In genomic region chr4:141762102-141762598, GRCm38 (mm10) we compare ENCODE assay signal across 27 mouse cellular contexts. TPM values are rescaled to one million over a fixed set of nuclear protein-coding genes. Genes with fewer than 3 reads are reported as not detected.
DNase-seq lines count a peak whose midpoint lies in the region; ATAC-seq and TF ChIP-seq lines count a peak whose summit lies in the region.
"Had no signal": no experiment of that assay in that cellular context is flagged by ENCODE, and none has a peak within 500 bp of the region (broad histone marks: within the 10 kb centered on the region; RNA-seq: fewer than 3 reads in every experiment).

No protein-coding gene starts in this region.

- 85% methylated on average over 13 of the region's 13 CpGs for WGBS in liver, embryonic 12.5 days (ENCODE audit: insufficient replicate concordance)
- 89% methylated on average over 13 of the region's 13 CpGs for WGBS in liver, postnatal 0 days (ENCODE audit: insufficient replicate concordance)

- H3K36me3 ChIP-seq in liver, embryonic 12.5 days, result peaks cover 81% of the 10 kb centered on the region
- H3K36me3 ChIP-seq in liver, postnatal 0 days (replicated peaks; ENCODE audit: insufficient read depth, low read length), result peaks cover 52% of the 10 kb centered on the region

- no peak overlapping the region for H3K9ac ChIP-seq in liver, embryonic 12.5 days
- no peak overlapping the region for H3K9ac ChIP-seq in liver, postnatal 0 days (replicated peaks)
- H3K9ac ChIP-seq: embryonic facial prominence, embryonic 13.5 days; forebrain, embryonic 12.5 days; forebrain, embryonic 15.5 days; hindbrain, embryonic 13.5 days had no signal

- H3K27me3 ChIP-seq in liver, embryonic 12.5 days (replicated peaks), result no peaks in the 10 kb centered on the region
- H3K27me3 ChIP-seq in liver, postnatal 0 days (ENCODE audit: insufficient read depth, low read length), result no peaks in the 10 kb centered on the region
- H3K27me3 ChIP-seq: embryonic facial prominence, embryonic 13.5 days; forebrain, embryonic 12.5 days; forebrain, embryonic 15.5 days; hindbrain, embryonic 13.5 days had no signal

- no peak for ATAC-seq in liver, embryonic 12.5 days
- no peak for ATAC-seq in liver, postnatal 0 days
- ATAC-seq: CD4-positive, CD25-positive, alpha-beta regulatory T cell, adult 4 months; forebrain, embryonic 15.5 days; hindbrain, embryonic 16.5 days had no signal

- H3K4me2 ChIP-seq in liver, embryonic 12.5 days, result no peak overlapping the region
- H3K4me2 ChIP-seq in liver, postnatal 0 days (ENCODE audit: low read depth, low read length), result no peak overlapping the region
- H3K4me2 ChIP-seq: embryonic facial prominence, embryonic 13.5 days; forebrain, embryonic 12.5 days; forebrain, embryonic 15.5 days; heart, embryonic 11.5 days; hindbrain, embryonic 13.5 days had no signal

- TF ChIP-seq EP300 in liver, postnatal 0 days (IDR thresholded peaks at IDR 0.05; ENCODE audit: low read depth), result no peak

- TF ChIP-seq CTCF in liver, postnatal 0 days (IDR thresholded peaks at IDR 0.05; ENCODE audit: low read depth), result no peak

- no peak overlapping the region for H3K4me3 ChIP-seq in liver, embryonic 12.5 days
- no peak overlapping the region for H3K4me3 ChIP-seq in liver, postnatal 0 days (ENCODE audit: low read depth, low read length)
- H3K4me3 ChIP-seq: embryonic facial prominence, embryonic 10.5 days; embryonic facial prominence, embryonic 13.5 days; erythroblast, embryonic 14.5 days; forebrain, embryonic 12.5 days; forebrain, embryonic 15.5 days; hindbrain, embryonic 10.5 days; hindbrain, embryonic 13.5 days had no signal

- peak overlapping the region; percentile 28; the same call in 1 of the 2 replicates for H3K27ac ChIP-seq in liver, embryonic 12.5 days
- peak overlapping the region; percentile 6; the same call in 1 of the 2 replicates for H3K27ac ChIP-seq in liver, postnatal 0 days (ENCODE audit: low read depth)
- H3K27ac ChIP-seq: embryonic facial prominence, embryonic 10.5 days; embryonic facial prominence, embryonic 13.5 days; forebrain, embryonic 12.5 days; forebrain, embryonic 15.5 days; hindbrain, embryonic 10.5 days; hindbrain, embryonic 13.5 days had no signal

- intact Hi-C loops in heart, postnatal 10 days (cut with DNase I), result no loop called here

- peak; percentile 90 for DNase-seq in heart, adult 11 months
- DNase-seq in heart, postnatal 10 days, result no peak
- no peak for DNase-seq in liver
- DNase-seq in liver, postnatal 0 days, result no peak
- no peak for DNase-seq in thymus, postnatal 4 days
- DNase-seq: adrenal gland, postnatal 10 days; cerebellum, adult 11-12 months; cerebellum, adult 8-10 months; cerebellum, postnatal 10 days; cerebellum, postnatal 36 days; embryo, embryonic 11 days; gastrocnemius, postnatal 36 days; heart, postnatal 36 days had no signal

- H3K9me3 ChIP-seq in liver, embryonic 12.5 days (replicated peaks), result no peaks in the 10 kb centered on the region
- H3K9me3 ChIP-seq in liver, postnatal 0 days (ENCODE audit: low read length), result no peaks in the 10 kb centered on the region
- H3K9me3 ChIP-seq: embryonic facial prominence, embryonic 10.5 days; embryonic facial prominence, embryonic 13.5 days; forebrain, embryonic 12.5 days; forebrain, embryonic 15.5 days; hindbrain, embryonic 10.5 days; hindbrain, embryonic 13.5 days had no signal

- H3K4me1 ChIP-seq in liver, embryonic 12.5 days, result peaks cover 51% of the 10 kb centered on the region
- peaks cover 21% of the 10 kb centered on the region for H3K4me1 ChIP-seq in liver, postnatal 0 days (ENCODE audit: insufficient read depth)
- H3K4me1 ChIP-seq: embryonic facial prominence, embryonic 10.5 days; forebrain, embryonic 12.5 days; hindbrain, embryonic 10.5 days had no signal

RNA-seq across cellular contexts. Expression of gene Agmat, which starts 15.7 kb away (rescaled TPM):
- under 1 TPM; 0.48 to 0.79 TPM for total RNA-seq in heart, postnatal 10 days (2021)
- polyA plus RNA-seq in liver, embryonic 12.5 days (2016; fragmentation: Nextera tagmentation; extraction: Ambion mirVana), result 16.0 and 16.3 TPM in 2 replicates
- polyA plus RNA-seq in liver, postnatal 0 days (2015; fragmentation: Nextera tagmentation; extraction: Ambion mirVana), result 101 and 105 TPM in 2 replicates
- total RNA-seq: gastrocnemius, adult 8-10 months; granulocyte monocyte progenitor cell, adult 5-6 weeks had no signal
- polyA plus RNA-seq: C2C12; CD4-positive, CD25-positive, alpha-beta regulatory T cell, adult 4 months; embryonic facial prominence, embryonic 10.5 days; embryonic facial prominence, embryonic 13.5 days; forebrain, embryonic 12.5 days; forebrain, embryonic 15.5 days; hindbrain, embryonic 10.5 days; hindbrain, embryonic 13.5 days had no signal

RNA-seq across cellular contexts. Expression of gene Dnajc16, which starts 28.6 kb away (rescaled TPM):
- total RNA-seq in heart, postnatal 10 days (2021), result 10 to 100 TPM; 17.6 to 18.0 TPM
- 3.1 and 3.2 TPM in 2 replicates for polyA plus RNA-seq in liver, embryonic 12.5 days (2016; fragmentation: Nextera tagmentation; extraction: Ambion mirVana)
- polyA plus RNA-seq in liver, postnatal 0 days (2015; fragmentation: Nextera tagmentation; extraction: Ambion mirVana), result 2.7 TPM in 2 replicates

RNA-seq across cellular contexts. Expression of gene Casp9, which starts 31.3 kb away (rescaled TPM):
- 10 to 100 TPM; 10.5 to 12.4 TPM for total RNA-seq in heart, postnatal 10 days (2021)
- 13.5 and 14.5 TPM in 2 replicates for polyA plus RNA-seq in liver, embryonic 12.5 days (2016; fragmentation: Nextera tagmentation; extraction: Ambion mirVana)
- polyA plus RNA-seq in liver, postnatal 0 days (2015; fragmentation: Nextera tagmentation; extraction: Ambion mirVana), result 6.3 and 7.4 TPM in 2 replicates

RNA-seq across cellular contexts. Expression of gene Ddi2, which starts 38.9 kb away (rescaled TPM):
- 10 to 100 TPM; 38.5 to 41.1 TPM for total RNA-seq in heart, postnatal 10 days (2021)
- 28.0 and 28.6 TPM in 2 replicates for polyA plus RNA-seq in liver, embryonic 12.5 days (2016; fragmentation: Nextera tagmentation; extraction: Ambion mirVana)
- polyA plus RNA-seq in liver, postnatal 0 days (2015; fragmentation: Nextera tagmentation; extraction: Ambion mirVana), result 21.7 and 22.6 TPM in 2 replicates
